Mouse (Mus musculus): ENCODE measurements around the gene Cnot10. TPM values are rescaled to one million over a fixed set of nuclear protein-coding genes. Genes with fewer than 3 reads are reported as not detected.

The Cnot10 gene
- total and polyA plus RNA-seq, 3 experiments = 42.4 to 143 (median 46.9) TPM

- no peaks in the 10 kb centered on the region for H3K27me3 ChIP-seq (ENCODE audit: control insufficient read depth in 1 of 2, insufficient read depth in 2 of 2, low read length in 2 of 2)
- peaks cover 0 to 1% of the 10 kb centered on the region in 2 experiments; a peak in 2 of 4 replicates for H3K36me3 ChIP-seq (ENCODE audit: control insufficient read depth in 1 of 2, insufficient read depth in 2 of 2, low read length in 2 of 2)
- no peaks in the 10 kb centered on the region for H3K4me1 ChIP-seq (ENCODE audit: control insufficient read depth in 1 of 2, insufficient read depth in 2 of 2, low read length in 2 of 2)
- H3K27ac ChIP-seq (ENCODE audit: control insufficient read depth, low read depth, low read length) = no peak overlapping the region
- no peak overlapping the region for H3K4me3 ChIP-seq (ENCODE audit: control insufficient read depth in 1 of 2, insufficient read depth in 1 of 2, low read depth in 2 of 2, low read length in 2 of 2)
- no peak overlapping the region for H3K9ac ChIP-seq (ENCODE audit: control insufficient read depth, low read depth, low read length, poor library complexity, severe bottlenecking)
- no peaks in the 10 kb centered on the region for H3K9me3 ChIP-seq (replicated peaks; ENCODE audit: insufficient read depth, low read length)
- no peaks in the 10 kb centered on the region for H3K79me2 ChIP-seq (ENCODE audit: control insufficient read depth, insufficient read depth, low read length, poor library complexity)
- TF ChIP-seq CHD2 (IDR thresholded peaks at IDR 0.05; ENCODE audit: low read length) (no peak), E2F4 (IDR thresholded peaks at IDR 0.05; ENCODE audit: borderline replicate concordance, low read depth, low read length) (no peak), GATA1 (IDR thresholded peaks at IDR 0.05; ENCODE audit: low read depth, low read length) (no peak), USF1 (IDR thresholded peaks at IDR 0.05; ENCODE audit: low read depth, low read length) (no peak), TBP (IDR thresholded peaks at IDR 0.05; ENCODE audit: low read depth, low read length) (no peak), POLR2AphosphoS2 (IDR thresholded peaks at IDR 0.05; ENCODE audit: low read length) (no peak)
- DNase-seq (ENCODE audit: low read depth, low spot score) = no peak
These were observed 36.0 kb downstream of the Cnot10 start for GRCm38 (mm10) chr9:114603876-114604540.

GRCm38 (mm10) chr9:114601096-114601495 lies 38.9 kb downstream of the Cnot10 start:
- H3K27ac ChIP-seq (ENCODE audit: control insufficient read depth, low read depth, low read length) = no peak overlapping the region
- TF ChIP-seq TBP (IDR thresholded peaks at IDR 0.05; ENCODE audit: low read depth, low read length) (no peak), SIN3A (IDR thresholded peaks at IDR 0.05; ENCODE audit: low read length) (no peak), TAL1 (IDR thresholded peaks at IDR 0.05; ENCODE audit: low read length) (no peak), KAT2A (conservative IDR thresholded peaks at IDR 0.05; ENCODE audit: low read depth, low read length) (no peak), POLR2AphosphoS2 (IDR thresholded peaks at IDR 0.05; ENCODE audit: low read length) (no peak)
- no peaks in the 10 kb centered on the region for H3K27me3 ChIP-seq (ENCODE audit: control insufficient read depth in 1 of 2, insufficient read depth in 2 of 2, low read length in 2 of 2)
- H3K4me1 ChIP-seq (ENCODE audit: control insufficient read depth in 1 of 2, insufficient read depth in 2 of 2, low read length in 2 of 2) = no peaks in the 10 kb centered on the region
- no peak for DNase-seq (ENCODE audit: low read depth, low spot score)
- H3K4me3 ChIP-seq (ENCODE audit: control insufficient read depth in 1 of 2, insufficient read depth in 1 of 2, low read depth in 2 of 2, low read length in 2 of 2) = no peak overlapping the region
- H3K9ac ChIP-seq (ENCODE audit: control insufficient read depth, low read depth, low read length, poor library complexity, severe bottlenecking) = no peak overlapping the region
- H3K9me3 ChIP-seq (replicated peaks; ENCODE audit: insufficient read depth, low read length) = no peaks in the 10 kb centered on the region
- H3K79me2 ChIP-seq (ENCODE audit: control insufficient read depth, insufficient read depth, low read length, poor library complexity) = no peaks in the 10 kb centered on the region
- no peaks in the 10 kb centered on the region; a peak in 2 of 4 replicates for H3K36me3 ChIP-seq (ENCODE audit: control insufficient read depth in 1 of 2, insufficient read depth in 2 of 2, low read length in 2 of 2)

- Histone ChIP-seq H3K27me3 (ENCODE audit: control insufficient read depth in 1 of 2, insufficient read depth in 2 of 2, low read length in 2 of 2) (no peaks in the 10 kb centered on the region), H3K79me2 (ENCODE audit: control insufficient read depth, insufficient read depth, low read length, poor library complexity) (no peaks in the 10 kb centered on the region), H3K9me3 (replicated peaks; ENCODE audit: insufficient read depth, low read length) (no peaks in the 10 kb centered on the region), H3K36me3 (ENCODE audit: control insufficient read depth in 1 of 2, insufficient read depth in 2 of 2, low read length in 2 of 2) (peaks cover 2 to 5% of the 10 kb centered on the region in 2 experiments; a peak in 2 of 4 replicates), H3K9ac (ENCODE audit: control insufficient read depth, low read depth, low read length, poor library complexity, severe bottlenecking) (no peak overlapping the region), H3K27ac (ENCODE audit: control insufficient read depth, low read depth, low read length) (no peak overlapping the region), H3K4me1 (ENCODE audit: control insufficient read depth in 1 of 2, insufficient read depth in 2 of 2, low read length in 2 of 2) (peaks cover 0 to 14% of the 10 kb centered on the region in 2 experiments; a peak in 1 of 4 replicates), H3K4me3 (ENCODE audit: control insufficient read depth in 1 of 2, insufficient read depth in 1 of 2, low read depth in 2 of 2, low read length in 2 of 2) (no peak overlapping the region)
- TF ChIP-seq TCF12 (IDR thresholded peaks at IDR 0.05; ENCODE audit: low read depth, low read length) = no peak
- TF ChIP-seq UBTF (IDR thresholded peaks at IDR 0.05; ENCODE audit: borderline replicate concordance, insufficient read depth, low read depth, low read length) = no peak
- TF ChIP-seq CTCF (IDR thresholded peaks at IDR 0.05 in 2 of 3, conservative IDR thresholded peaks at IDR 0.05 in 1 of 3; ENCODE audit: control insufficient read depth in 1 of 3, insufficient read depth in 1 of 3, low read depth in 2 of 3, low read length in 3 of 3, poor library complexity in 1 of 3, severe bottlenecking in 1 of 3) = peak; percentile 47 to 64 (median 50)
- no peak for TF ChIP-seq ETS1 (IDR thresholded peaks at IDR 0.05; ENCODE audit: low read depth, low read length)
- no peak for TF ChIP-seq USF1 (IDR thresholded peaks at IDR 0.05; ENCODE audit: low read depth, low read length)
- DNase-seq (ENCODE audit: low read depth, low spot score) = peak; percentile 63
These were observed 55.0 kb downstream of the Cnot10 start for GRCm38 (mm10) chr9:114585017-114585345.
